Mouse (Mus musculus): Measurements from ENCODE around the gene Dpp6. TPM values are rescaled to one million over a fixed set of nuclear protein-coding genes. Genes with fewer than 3 reads are reported as not detected.

The Dpp6 gene
- polyA plus RNA-seq, 1 experiment from 2014 or later: 10.0 TPM

DNA sequence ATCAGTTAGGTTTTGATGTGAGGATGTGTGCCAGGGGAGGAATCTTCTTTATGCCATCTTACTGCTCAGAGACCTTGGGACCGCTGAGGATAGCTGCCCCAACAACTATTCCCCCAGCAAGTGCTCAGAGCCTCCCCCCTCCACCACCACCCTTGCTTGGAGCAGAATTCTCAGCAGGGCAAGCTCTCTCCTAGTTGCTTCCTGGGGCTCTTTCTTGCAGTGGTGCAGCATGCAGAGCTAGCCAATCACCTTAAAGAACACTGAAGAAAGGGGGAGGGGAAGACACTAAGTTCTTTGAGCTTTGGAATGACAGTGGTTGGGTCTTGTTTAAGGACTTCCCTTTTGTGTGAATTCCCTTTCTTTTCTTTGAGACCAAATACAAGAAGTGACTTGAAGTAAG lies 168.1 kb downstream of the Dpp6 start:
- WGBS: 13% methylated on average over 1 of the region's 1 CpGs
- H3K9ac ChIP-seq (ENCODE audit: low read length): no peak overlapping the region

GRCm38 (mm10) chr5:26991587-26991986 lies 174.6 kb downstream of the Dpp6 start:
- DNase-seq (ENCODE audit: low spot score): peak; percentile 39
- H3K27ac ChIP-seq (ENCODE audit: low read depth, low read length): no peak overlapping the region
- 9% methylated on average over 2 of the region's 2 CpGs for WGBS
- no peak overlapping the region for H3K9ac ChIP-seq (ENCODE audit: low read length)
- H3K4me3 ChIP-seq (ENCODE audit: low read depth, low read length): no peak overlapping the region
- H3K27me3 ChIP-seq (ENCODE audit: control insufficient read depth, insufficient read depth, low read length): no peaks in the 10 kb centered on the region
- no peak overlapping the region for H3K4me2 ChIP-seq (ENCODE audit: low read depth)
- no peaks in the 10 kb centered on the region for H3K4me1 ChIP-seq (ENCODE audit: control insufficient read depth, insufficient read depth, low read length)
- H3K36me3 ChIP-seq (ENCODE audit: control insufficient read depth, insufficient read depth, low read length): no peaks in the 10 kb centered on the region
- H3K9me3 ChIP-seq (ENCODE audit: control insufficient read depth, low read length): no peaks in the 10 kb centered on the region
- ATAC-seq (ENCODE audit: insufficient read depth, low FRiP score, low TSS enrichment): peak; percentile 88

More for the DNA sequence above, 168.1 kb downstream of the Dpp6 start:
- Histone ChIP-seq H3K4me2 (ENCODE audit: low read depth) (no peak overlapping the region), H3K27ac (ENCODE audit: low read depth, low read length) (no peak overlapping the region), H3K36me3 (ENCODE audit: control insufficient read depth, insufficient read depth, low read length) (no peaks in the 10 kb centered on the region), H3K4me1 (ENCODE audit: control insufficient read depth, insufficient read depth, low read length) (no peaks in the 10 kb centered on the region), H3K27me3 (ENCODE audit: control insufficient read depth, insufficient read depth, low read length) (no peaks in the 10 kb centered on the region), H3K4me3 (ENCODE audit: low read depth, low read length) (no peak overlapping the region), H3K9me3 (ENCODE audit: control insufficient read depth, low read length) (no peaks in the 10 kb centered on the region)
- no peak for DNase-seq (ENCODE audit: low spot score)
- no peak for ATAC-seq (ENCODE audit: insufficient read depth, low FRiP score, low TSS enrichment)

GRCm38 (mm10) chr5:27003537-27003936 lies 186.5 kb downstream of the Dpp6 start:
- ATAC-seq (ENCODE audit: insufficient read depth, low FRiP score, low TSS enrichment) (no peak), DNase-seq (ENCODE audit: low spot score) (no peak)
- no peaks in the 10 kb centered on the region for H3K9me3 ChIP-seq (ENCODE audit: control insufficient read depth, low read length)
- H3K4me3 ChIP-seq (ENCODE audit: low read depth, low read length): no peak overlapping the region
- WGBS: 97% methylated on average over 7 of the region's 7 CpGs
- H3K27ac ChIP-seq (ENCODE audit: low read depth, low read length): no peak overlapping the region
- no peaks in the 10 kb centered on the region for H3K27me3 ChIP-seq (ENCODE audit: control insufficient read depth, insufficient read depth, low read length)
- no peak overlapping the region for H3K4me2 ChIP-seq (ENCODE audit: low read depth)
- H3K36me3 ChIP-seq (ENCODE audit: control insufficient read depth, insufficient read depth, low read length): no peaks in the 10 kb centered on the region
- H3K9ac ChIP-seq (ENCODE audit: low read length): no peak overlapping the region
- no peaks in the 10 kb centered on the region for H3K4me1 ChIP-seq (ENCODE audit: control insufficient read depth, insufficient read depth, low read length)

DNA sequence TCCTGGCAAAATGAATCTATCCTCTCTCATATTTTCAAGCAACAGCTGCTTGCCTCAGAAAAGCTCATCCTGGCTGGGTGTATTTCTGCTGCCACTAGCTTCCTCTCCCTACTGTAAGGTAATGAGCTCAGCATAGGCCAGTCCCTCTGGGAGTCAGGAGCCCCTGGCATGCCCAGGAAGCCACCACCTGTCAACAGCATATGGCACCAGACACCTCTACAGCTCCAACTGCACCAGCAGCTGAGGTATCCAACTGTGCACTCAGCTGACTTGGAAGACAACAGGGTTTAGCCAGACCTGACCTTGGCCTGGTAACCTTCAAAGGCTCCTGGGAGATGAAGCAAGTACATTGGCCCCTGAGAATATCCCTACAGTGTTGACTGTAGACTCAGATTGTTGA lies 192.2 kb downstream of the Dpp6 start:
- Histone ChIP-seq H3K36me3 (ENCODE audit: control insufficient read depth, insufficient read depth, low read length) (no peaks in the 10 kb centered on the region), H3K27ac (ENCODE audit: low read depth, low read length) (no peak overlapping the region), H3K9ac (ENCODE audit: low read length) (no peak overlapping the region), H3K9me3 (ENCODE audit: control insufficient read depth, low read length) (no peaks in the 10 kb centered on the region), H3K4me2 (ENCODE audit: low read depth) (no peak overlapping the region), H3K4me3 (ENCODE audit: low read depth, low read length) (no peak overlapping the region), H3K27me3 (ENCODE audit: control insufficient read depth, insufficient read depth, low read length) (no peaks in the 10 kb centered on the region), H3K4me1 (ENCODE audit: control insufficient read depth, insufficient read depth, low read length) (no peaks in the 10 kb centered on the region)
- no peak for DNase-seq (ENCODE audit: low spot score)
- no peak for ATAC-seq (ENCODE audit: insufficient read depth, low FRiP score, low TSS enrichment)

DNA sequence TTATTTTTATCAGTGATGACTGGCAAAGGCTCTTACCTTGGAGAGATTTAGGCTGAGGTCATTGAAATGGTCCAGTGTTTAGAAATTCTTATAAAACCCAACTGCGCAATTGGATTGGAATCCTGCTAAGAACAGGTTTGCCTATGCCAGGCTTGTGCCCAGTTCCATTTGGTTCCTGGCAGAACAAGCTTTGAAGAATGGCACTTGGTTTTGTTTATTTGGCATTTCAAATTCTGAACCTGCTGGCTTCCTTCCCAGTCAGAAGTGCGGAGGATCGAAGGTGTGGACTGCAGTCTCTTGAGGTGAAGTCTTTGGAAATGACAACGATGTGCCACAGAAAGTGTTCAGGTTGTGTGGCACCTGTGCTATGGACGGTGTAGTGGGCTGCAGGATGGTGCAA lies 193.6 kb downstream of the Dpp6 start:
- WGBS: 92% methylated on average over 5 of the region's 5 CpGs
- no peak for ATAC-seq (ENCODE audit: insufficient read depth, low FRiP score, low TSS enrichment)
- H3K4me1 ChIP-seq (ENCODE audit: control insufficient read depth, insufficient read depth, low read length): no peaks in the 10 kb centered on the region

DNA sequence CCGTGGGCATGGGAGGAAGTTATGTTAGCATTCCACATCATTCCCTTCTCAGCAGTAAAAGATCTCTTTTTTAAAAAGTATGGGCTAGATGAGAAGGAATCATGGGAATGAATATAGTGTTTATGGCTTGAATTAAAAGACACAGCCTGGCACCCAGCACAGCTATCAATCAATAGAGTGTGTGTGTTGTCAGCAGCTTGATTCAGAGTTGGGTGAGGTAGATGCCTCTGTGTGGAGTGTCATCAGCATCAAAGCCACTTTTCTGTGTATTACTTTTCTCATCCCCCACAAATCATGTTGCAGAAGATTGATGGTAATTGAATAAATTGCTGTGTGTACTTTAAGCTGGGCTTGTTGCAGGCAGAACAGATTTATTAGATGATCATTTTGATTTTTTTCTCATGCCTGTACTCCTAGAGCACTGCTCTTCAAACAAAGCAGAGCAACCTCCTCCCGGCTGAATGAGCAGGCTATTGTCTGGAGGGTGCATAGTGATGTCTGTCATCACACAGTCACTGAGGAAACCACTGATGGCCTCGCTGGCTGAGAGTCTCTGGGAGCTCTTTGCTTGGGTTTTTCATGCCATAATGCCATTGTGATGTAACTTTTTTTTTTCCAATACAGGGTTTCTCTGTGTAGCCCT lies 201.4 kb downstream of the Dpp6 start:
- Histone ChIP-seq H3K9me3 (ENCODE audit: control insufficient read depth, low read length) (no peaks in the 10 kb centered on the region), H3K36me3 (ENCODE audit: control insufficient read depth, insufficient read depth, low read length) (no peaks in the 10 kb centered on the region), H3K4me1 (ENCODE audit: control insufficient read depth, insufficient read depth, low read length) (no peaks in the 10 kb centered on the region), H3K27ac (ENCODE audit: low read depth, low read length) (no peak overlapping the region), H3K27me3 (ENCODE audit: control insufficient read depth, insufficient read depth, low read length) (no peaks in the 10 kb centered on the region), H3K4me2 (ENCODE audit: low read depth) (no peak overlapping the region), H3K9ac (ENCODE audit: low read length) (no peak overlapping the region), H3K4me3 (ENCODE audit: low read depth, low read length) (no peak overlapping the region)
- ATAC-seq (ENCODE audit: insufficient read depth, low FRiP score, low TSS enrichment): no peak
- DNase-seq (ENCODE audit: low spot score): no peak
- 56% methylated on average over 3 of the region's 3 CpGs for WGBS

More for the DNA sequence above, 193.6 kb downstream of the Dpp6 start:
- Histone ChIP-seq H3K4me2 (ENCODE audit: low read depth) (no peak overlapping the region), H3K36me3 (ENCODE audit: control insufficient read depth, insufficient read depth, low read length) (no peaks in the 10 kb centered on the region), H3K9ac (ENCODE audit: low read length) (no peak overlapping the region), H3K27ac (ENCODE audit: low read depth, low read length) (no peak overlapping the region), H3K4me3 (ENCODE audit: low read depth, low read length) (no peak overlapping the region), H3K9me3 (ENCODE audit: control insufficient read depth, low read length) (no peaks in the 10 kb centered on the region), H3K27me3 (ENCODE audit: control insufficient read depth, insufficient read depth, low read length) (no peaks in the 10 kb centered on the region)
- DNase-seq (ENCODE audit: low spot score): no peak

GRCm38 (mm10) chr5:27028611-27029010 lies 211.6 kb downstream of the Dpp6 start:
- Histone ChIP-seq H3K36me3 (ENCODE audit: control insufficient read depth, insufficient read depth, low read length) (no peaks in the 10 kb centered on the region), H3K9ac (ENCODE audit: low read length) (no peak overlapping the region), H3K27me3 (ENCODE audit: control insufficient read depth, insufficient read depth, low read length) (no peaks in the 10 kb centered on the region), H3K4me2 (ENCODE audit: low read depth) (no peak overlapping the region), H3K4me1 (ENCODE audit: control insufficient read depth, insufficient read depth, low read length) (no peaks in the 10 kb centered on the region), H3K4me3 (ENCODE audit: low read depth, low read length) (no peak overlapping the region), H3K27ac (ENCODE audit: low read depth, low read length) (no peak overlapping the region), H3K9me3 (ENCODE audit: control insufficient read depth, low read length) (no peaks in the 10 kb centered on the region)
- ATAC-seq (ENCODE audit: insufficient read depth, low FRiP score, low TSS enrichment): no peak
- no peak for DNase-seq (ENCODE audit: low spot score)
- WGBS: 72% methylated on average over 1 of the region's 1 CpGs

- Histone ChIP-seq H3K4me3 (ENCODE audit: low read depth, low read length) (no peak overlapping the region), H3K27ac (ENCODE audit: low read depth, low read length) (no peak overlapping the region), H3K36me3 (ENCODE audit: control insufficient read depth, insufficient read depth, low read length) (no peaks in the 10 kb centered on the region), H3K4me2 (ENCODE audit: low read depth) (no peak overlapping the region), H3K9ac (ENCODE audit: low read length) (no peak overlapping the region), H3K4me1 (ENCODE audit: control insufficient read depth, insufficient read depth, low read length) (no peaks in the 10 kb centered on the region), H3K9me3 (ENCODE audit: control insufficient read depth, low read length) (no peaks in the 10 kb centered on the region), H3K27me3 (ENCODE audit: control insufficient read depth, insufficient read depth, low read length) (no peaks in the 10 kb centered on the region)
- ATAC-seq (ENCODE audit: insufficient read depth, low FRiP score, low TSS enrichment) (no peak), DNase-seq (ENCODE audit: low spot score) (peak; percentile 32)
- WGBS: 17% methylated on average over 5 of the region's 5 CpGs
These were observed 212.8 kb downstream of the Dpp6 start for GRCm38 (mm10) chr5:27029784-27030183.

- Histone ChIP-seq H3K27ac (ENCODE audit: low read depth, low read length) (no peak overlapping the region), H3K27me3 (ENCODE audit: control insufficient read depth, insufficient read depth, low read length) (no peaks in the 10 kb centered on the region), H3K9me3 (ENCODE audit: control insufficient read depth, low read length) (no peaks in the 10 kb centered on the region), H3K4me2 (ENCODE audit: low read depth) (no peak overlapping the region), H3K36me3 (ENCODE audit: control insufficient read depth, insufficient read depth, low read length) (no peaks in the 10 kb centered on the region), H3K4me3 (ENCODE audit: low read depth, low read length) (no peak overlapping the region), H3K4me1 (ENCODE audit: control insufficient read depth, insufficient read depth, low read length) (no peaks in the 10 kb centered on the region), H3K9ac (ENCODE audit: low read length) (no peak overlapping the region)
- ATAC-seq (ENCODE audit: insufficient read depth, low FRiP score, low TSS enrichment) (no peak), DNase-seq (ENCODE audit: low spot score) (no peak)
- 78% methylated on average over 4 of the region's 4 CpGs for WGBS
These were observed 217.9 kb downstream of the Dpp6 start for GRCm38 (mm10) chr5:27034858-27035257.
